Mouse (Mus musculus): Measurements from ENCODE around the gene Tmem200b. TPM values are rescaled to one million over a fixed set of nuclear protein-coding genes. Genes with fewer than 3 reads are reported as not detected.

The Tmem200b gene
- polyA plus RNA-seq, 1 experiment = 2.3 TPM

- no peaks in the 10 kb centered on the region for H3K27me3 ChIP-seq (ENCODE audit: control insufficient read depth, insufficient read depth, insufficient read length)
- no peak overlapping the region for H3K4me3 ChIP-seq (ENCODE audit: insufficient read depth, poor library complexity, severe bottlenecking)
- peaks cover 63% of the 10 kb centered on the region for H3K36me3 ChIP-seq (ENCODE audit: control insufficient read depth, insufficient read depth)
- H3K79me3 ChIP-seq (ENCODE audit: low read depth) = peaks cover 84% of the 10 kb centered on the region
- TF ChIP-seq MAX (IDR thresholded peaks at IDR 0.05) (no peak), MYOG (IDR thresholded peaks at IDR 0.05; ENCODE audit: control insufficient read depth, extremely low read depth, insufficient read length) (no peak), MYOD1 (IDR thresholded peaks at IDR 0.05; ENCODE audit: control insufficient read depth, insufficient read length, low read depth) (no peak), USF1 (IDR thresholded peaks at IDR 0.05; ENCODE audit: low read depth) (no peak), CTCF (IDR thresholded peaks at IDR 0.05; ENCODE audit: control insufficient read depth, insufficient read depth, insufficient read length) (no peak), FOSL1 (IDR thresholded peaks at IDR 0.05; ENCODE audit: insufficient read depth, low read length, poor library complexity, severe bottlenecking) (no peak), CEBPB (IDR thresholded peaks at IDR 0.05; ENCODE audit: low read depth) (no peak)
- peaks cover 94% of the 10 kb centered on the region for H3K79me2 ChIP-seq (ENCODE audit: control insufficient read depth, insufficient read depth)
- H3ac ChIP-seq (ENCODE audit: control insufficient read depth, insufficient read length, low read depth) = no peak overlapping the region
Measured at GRCm38 (mm10) chr4:131888564-131888963, 33.0 kb upstream of the Tmem200b start.

- TF ChIP-seq MYOD1 (IDR thresholded peaks at IDR 0.05; ENCODE audit: control insufficient read depth, insufficient read length, low read depth) (no peak), CTCF (IDR thresholded peaks at IDR 0.05; ENCODE audit: control insufficient read depth, insufficient read depth, insufficient read length) (no peak), USF1 (IDR thresholded peaks at IDR 0.05; ENCODE audit: low read depth) (no peak)
- Histone ChIP-seq H3K79me3 (ENCODE audit: low read depth) (peaks cover 68% of the 10 kb centered on the region), H3K27me3 (ENCODE audit: control insufficient read depth, insufficient read depth, insufficient read length) (no peaks in the 10 kb centered on the region), H3K79me2 (ENCODE audit: control insufficient read depth, insufficient read depth) (peaks cover 73% of the 10 kb centered on the region), H3K4me3 (ENCODE audit: insufficient read depth, poor library complexity, severe bottlenecking) (no peak overlapping the region), H3K36me3 (ENCODE audit: control insufficient read depth, insufficient read depth) (peaks cover 64% of the 10 kb centered on the region), H3ac (ENCODE audit: control insufficient read depth, insufficient read length, low read depth) (no peak overlapping the region)
Measured at GRCm38 (mm10) chr4:131890692-131891091, 30.9 kb upstream of the Tmem200b start.

GRCm38 (mm10) chr4:131897109-131897508 is 24.5 kb upstream of the Tmem200b start:
- Histone ChIP-seq H3ac (ENCODE audit: control insufficient read depth, insufficient read length, low read depth) (no peak overlapping the region), H3K36me3 (ENCODE audit: control insufficient read depth, insufficient read depth) (peaks cover 75% of the 10 kb centered on the region), H3K79me3 (ENCODE audit: low read depth) (peaks cover 10% of the 10 kb centered on the region), H3K27me3 (ENCODE audit: control insufficient read depth, insufficient read depth, insufficient read length) (no peaks in the 10 kb centered on the region), H3K79me2 (ENCODE audit: control insufficient read depth, insufficient read depth) (peaks cover 10% of the 10 kb centered on the region), H3K4me3 (ENCODE audit: insufficient read depth, poor library complexity, severe bottlenecking) (no peak overlapping the region)
- no peak for TF ChIP-seq MYOG (IDR thresholded peaks at IDR 0.05; ENCODE audit: control insufficient read depth, extremely low read depth, insufficient read length)
- no peak for TF ChIP-seq MYOD1 (IDR thresholded peaks at IDR 0.05; ENCODE audit: control insufficient read depth, insufficient read length, low read depth)
- no peak for TF ChIP-seq FOSL1 (IDR thresholded peaks at IDR 0.05; ENCODE audit: insufficient read depth, low read length, poor library complexity, severe bottlenecking)
- no peak for TF ChIP-seq USF1 (IDR thresholded peaks at IDR 0.05; ENCODE audit: low read depth)
- TF ChIP-seq CTCF (IDR thresholded peaks at IDR 0.05; ENCODE audit: control insufficient read depth, insufficient read depth, insufficient read length) = no peak
- no peak for TF ChIP-seq MAX (IDR thresholded peaks at IDR 0.05)
- TF ChIP-seq CEBPB (IDR thresholded peaks at IDR 0.05; ENCODE audit: low read depth) = no peak

GRCm38 (mm10) chr4:131897787-131898186 is 23.8 kb upstream of the Tmem200b start:
- no peak overlapping the region for H3ac ChIP-seq (ENCODE audit: control insufficient read depth, insufficient read length, low read depth)
- peaks cover 75% of the 10 kb centered on the region for H3K36me3 ChIP-seq (ENCODE audit: control insufficient read depth, insufficient read depth)
- no peak for TF ChIP-seq FOSL1 (IDR thresholded peaks at IDR 0.05; ENCODE audit: insufficient read depth, low read length, poor library complexity, severe bottlenecking)
- TF ChIP-seq CTCF (IDR thresholded peaks at IDR 0.05; ENCODE audit: control insufficient read depth, insufficient read depth, insufficient read length) = no peak
- TF ChIP-seq CEBPB (IDR thresholded peaks at IDR 0.05; ENCODE audit: low read depth) = no peak
- no peak for TF ChIP-seq MYOG (IDR thresholded peaks at IDR 0.05; ENCODE audit: control insufficient read depth, extremely low read depth, insufficient read length)
- no peak for TF ChIP-seq USF1 (IDR thresholded peaks at IDR 0.05; ENCODE audit: low read depth)
- TF ChIP-seq MAX (IDR thresholded peaks at IDR 0.05) = no peak
- TF ChIP-seq MYOD1 (IDR thresholded peaks at IDR 0.05; ENCODE audit: control insufficient read depth, insufficient read length, low read depth) = no peak
- peaks cover 3% of the 10 kb centered on the region for H3K79me2 ChIP-seq (ENCODE audit: control insufficient read depth, insufficient read depth)
- H3K27me3 ChIP-seq (ENCODE audit: control insufficient read depth, insufficient read depth, insufficient read length) = no peaks in the 10 kb centered on the region
- H3K4me3 ChIP-seq (ENCODE audit: insufficient read depth, poor library complexity, severe bottlenecking) = no peak overlapping the region
- H3K79me3 ChIP-seq (ENCODE audit: low read depth) = peaks cover 8% of the 10 kb centered on the region

GRCm38 (mm10) chr4:131898503-131899179 is 22.9 kb upstream of the Tmem200b start:
- H3K36me3 ChIP-seq (ENCODE audit: control insufficient read depth, insufficient read depth) = peaks cover 67% of the 10 kb centered on the region
- no peaks in the 10 kb centered on the region for H3K27me3 ChIP-seq (ENCODE audit: control insufficient read depth, insufficient read depth, insufficient read length)
- no peak overlapping the region for H3K4me3 ChIP-seq (ENCODE audit: insufficient read depth, poor library complexity, severe bottlenecking)
- TF ChIP-seq CEBPB (IDR thresholded peaks at IDR 0.05; ENCODE audit: low read depth) = no peak
- no peak for TF ChIP-seq FOSL1 (IDR thresholded peaks at IDR 0.05; ENCODE audit: insufficient read depth, low read length, poor library complexity, severe bottlenecking)
- no peak for TF ChIP-seq MAX (IDR thresholded peaks at IDR 0.05)
- TF ChIP-seq MYOD1 (IDR thresholded peaks at IDR 0.05; ENCODE audit: control insufficient read depth, insufficient read length, low read depth) = no peak
- no peak for TF ChIP-seq MYOG (IDR thresholded peaks at IDR 0.05; ENCODE audit: control insufficient read depth, extremely low read depth, insufficient read length)
- TF ChIP-seq CTCF (IDR thresholded peaks at IDR 0.05; ENCODE audit: control insufficient read depth, insufficient read depth, insufficient read length) = no peak
- no peak for TF ChIP-seq USF1 (IDR thresholded peaks at IDR 0.05; ENCODE audit: low read depth)
- no peaks in the 10 kb centered on the region for H3K79me2 ChIP-seq (ENCODE audit: control insufficient read depth, insufficient read depth)
- H3K79me3 ChIP-seq (ENCODE audit: low read depth) = peaks cover 4% of the 10 kb centered on the region
- H3ac ChIP-seq (ENCODE audit: control insufficient read depth, insufficient read length, low read depth) = no peak overlapping the region

- TF ChIP-seq MAX (IDR thresholded peaks at IDR 0.05) = no peak
- TF ChIP-seq CEBPB (IDR thresholded peaks at IDR 0.05; ENCODE audit: low read depth) = no peak
- TF ChIP-seq USF1 (IDR thresholded peaks at IDR 0.05; ENCODE audit: low read depth) = no peak
- TF ChIP-seq MYOD1 (IDR thresholded peaks at IDR 0.05; ENCODE audit: control insufficient read depth, insufficient read length, low read depth) = no peak
- TF ChIP-seq FOSL1 (IDR thresholded peaks at IDR 0.05; ENCODE audit: insufficient read depth, low read length, poor library complexity, severe bottlenecking) = no peak
- TF ChIP-seq CTCF (IDR thresholded peaks at IDR 0.05; ENCODE audit: control insufficient read depth, insufficient read depth, insufficient read length) = no peak
- TF ChIP-seq MYOG (IDR thresholded peaks at IDR 0.05; ENCODE audit: control insufficient read depth, extremely low read depth, insufficient read length) = no peak
- peaks cover 63% of the 10 kb centered on the region for H3K36me3 ChIP-seq (ENCODE audit: control insufficient read depth, insufficient read depth)
- H3ac ChIP-seq (ENCODE audit: control insufficient read depth, insufficient read length, low read depth) = no peak overlapping the region
- no peaks in the 10 kb centered on the region for H3K79me2 ChIP-seq (ENCODE audit: control insufficient read depth, insufficient read depth)
- no peaks in the 10 kb centered on the region for H3K27me3 ChIP-seq (ENCODE audit: control insufficient read depth, insufficient read depth, insufficient read length)
- H3K79me3 ChIP-seq (ENCODE audit: low read depth) = peaks cover 4% of the 10 kb centered on the region
- H3K4me3 ChIP-seq (ENCODE audit: insufficient read depth, poor library complexity, severe bottlenecking) = no peak overlapping the region
Measured at GRCm38 (mm10) chr4:131899180-131899554, 22.4 kb upstream of the Tmem200b start.
